Mouse (Mus musculus): Measurements from ENCODE around the gene Nt5c3b. TPM values are rescaled to one million over a fixed set of nuclear protein-coding genes. Genes with fewer than 3 reads are reported as not detected.

Nt5c3b gene
- polyA plus RNA-seq (2012) = 51.0 and 63.7 TPM in 2 replicates

DNA sequence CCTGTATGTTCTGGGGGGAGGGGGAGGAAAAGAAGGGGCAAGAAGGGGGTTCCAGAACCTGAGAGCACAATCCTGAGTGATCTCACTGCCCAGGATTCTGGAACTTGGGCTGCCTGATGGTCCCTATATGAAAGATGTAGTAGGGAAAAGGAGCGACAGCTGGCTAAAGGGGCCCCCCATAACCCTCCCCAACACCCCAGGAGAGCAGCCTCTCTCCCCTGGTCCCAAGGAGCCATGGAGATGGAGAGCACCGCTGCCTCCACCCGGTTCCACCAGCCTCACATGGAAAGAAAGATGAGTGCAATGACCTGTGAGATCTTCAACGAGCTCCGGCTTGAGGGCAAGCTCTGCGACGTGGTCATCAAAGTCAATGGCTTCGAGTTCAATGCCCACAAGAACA, at the start of gene Nt5c3b, which contains the start of gene Klhl10:
TSS of gene Nt5c3b (minus strand) at position 12 of the 400 bp plus-strand sequence.
TSS of gene Klhl10 (plus strand) at position 121 of the 400 bp plus-strand sequence.
- TF ChIP-seq GATA1 (IDR thresholded peaks at IDR 0.05; ENCODE audit: low read length) = no peak

DNA sequence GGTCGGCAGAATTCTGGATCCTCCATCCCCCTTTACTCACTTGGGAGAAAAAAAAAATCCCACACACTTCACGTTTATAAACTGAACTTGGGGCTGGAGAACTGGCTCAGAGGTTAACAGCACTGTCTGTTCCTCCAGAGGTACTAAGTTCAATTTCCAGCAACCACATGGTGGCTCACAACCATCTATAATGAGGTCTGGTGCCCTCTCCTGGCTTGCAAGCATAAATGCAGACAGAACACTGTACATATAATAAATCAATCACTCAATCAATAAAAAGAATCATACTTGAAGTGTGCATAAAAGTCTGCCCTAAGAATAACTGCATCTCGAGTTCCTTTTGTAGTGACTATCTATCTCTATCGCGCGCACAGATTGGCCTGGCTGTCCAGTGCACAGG, 49.3 kb upstream of the Nt5c3b start:
- TF ChIP-seq GATA1 (IDR thresholded peaks at IDR 0.05; ENCODE audit: low read length) = no peak

DNA sequence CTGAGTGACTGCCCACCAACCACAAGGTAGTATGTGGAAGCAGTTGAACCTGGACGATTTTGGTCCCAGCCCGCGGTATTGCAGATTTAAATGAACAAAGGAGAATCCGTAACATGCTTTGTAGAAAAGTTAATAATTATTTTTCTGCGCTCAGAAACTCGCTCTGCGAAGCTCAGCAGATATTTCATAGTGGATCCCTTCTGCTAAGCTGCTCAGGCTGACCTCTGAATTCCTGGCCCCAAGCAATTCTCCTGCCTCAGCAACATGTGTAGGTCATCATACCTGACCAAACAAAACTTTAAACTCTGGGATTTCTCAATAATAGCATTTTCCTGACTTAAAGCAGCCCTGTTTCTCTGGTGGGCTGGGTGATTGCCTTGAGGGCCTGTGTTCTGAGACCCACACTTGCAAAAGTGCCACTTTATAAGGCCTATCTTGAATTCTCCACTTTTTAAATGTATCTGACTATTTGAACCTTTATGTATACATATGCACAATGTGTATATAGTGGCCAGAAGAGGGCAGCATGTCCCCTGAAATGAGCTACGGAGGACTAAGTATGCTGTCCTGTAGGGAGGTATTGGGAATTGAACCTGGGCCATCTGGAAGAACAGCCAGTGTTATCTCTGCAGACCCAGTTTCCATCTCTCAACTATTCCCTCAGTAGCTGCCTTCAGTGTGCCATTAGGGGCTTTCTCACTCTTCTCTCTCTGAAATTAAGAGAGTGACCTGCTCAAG, 44.4 kb upstream of the Nt5c3b start:
- no peak for TF ChIP-seq GATA1 (IDR thresholded peaks at IDR 0.05; ENCODE audit: low read length)

- TF ChIP-seq GATA1 (IDR thresholded peaks at IDR 0.05; ENCODE audit: low read length) = no peak
Measured at GRCm38 (mm10) chr11:100484461-100484860, 42.9 kb upstream of the Nt5c3b start.

GRCm38 (mm10) chr11:100479152-100479551, 37.5 kb upstream of the Nt5c3b start:
- no peak for TF ChIP-seq GATA1 (IDR thresholded peaks at IDR 0.05; ENCODE audit: low read length)

DNA sequence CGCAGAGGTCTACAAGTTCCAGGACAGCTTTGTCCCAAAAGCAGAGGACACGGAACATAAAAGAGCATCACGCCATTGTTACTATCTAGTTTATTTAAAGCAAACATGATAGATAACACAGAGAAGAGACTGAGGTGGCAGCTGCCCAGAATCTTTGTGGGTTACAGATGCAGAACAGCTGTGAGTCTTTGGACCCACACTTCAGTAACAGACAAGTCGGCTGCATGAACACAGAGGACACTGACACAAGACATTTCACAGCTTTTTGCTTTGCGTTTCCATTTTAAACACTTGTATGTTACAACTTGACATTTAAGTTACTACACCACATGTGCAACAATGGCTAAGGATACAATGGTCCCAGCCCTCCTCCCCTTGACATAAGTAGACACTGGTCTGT, 34.7 kb upstream of the Nt5c3b start:
- TF ChIP-seq GATA1 (IDR thresholded peaks at IDR 0.05; ENCODE audit: low read length) = no peak

DNA sequence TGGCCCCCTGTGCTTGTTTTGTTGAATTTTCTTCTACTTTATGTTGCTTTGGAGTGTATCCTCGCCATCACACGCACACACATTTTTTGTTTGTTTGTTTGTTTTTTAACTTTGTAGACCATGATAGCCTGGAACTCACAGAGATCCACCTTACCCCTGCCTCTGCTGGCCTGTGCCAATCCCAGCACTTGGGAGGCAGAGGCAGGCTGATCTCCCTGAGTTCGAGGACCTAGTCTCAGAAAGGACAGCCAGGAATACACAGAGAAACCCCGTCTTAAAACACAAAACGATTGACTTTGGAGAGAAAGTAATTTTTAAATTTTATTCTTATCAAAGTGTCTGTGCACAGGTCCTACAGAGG, 31.3 kb upstream of the Nt5c3b start:
- no peak for TF ChIP-seq GATA1 (IDR thresholded peaks at IDR 0.05; ENCODE audit: low read length)

GRCm38 (mm10) chr11:100472197-100472934, 30.8 kb upstream of the Nt5c3b start, which contains the start of gene Klhl11:
Gene Klhl11, minus strand, starts transcription at chr11:100472741.
- no peak for TF ChIP-seq GATA1 (IDR thresholded peaks at IDR 0.05; ENCODE audit: low read length)

DNA sequence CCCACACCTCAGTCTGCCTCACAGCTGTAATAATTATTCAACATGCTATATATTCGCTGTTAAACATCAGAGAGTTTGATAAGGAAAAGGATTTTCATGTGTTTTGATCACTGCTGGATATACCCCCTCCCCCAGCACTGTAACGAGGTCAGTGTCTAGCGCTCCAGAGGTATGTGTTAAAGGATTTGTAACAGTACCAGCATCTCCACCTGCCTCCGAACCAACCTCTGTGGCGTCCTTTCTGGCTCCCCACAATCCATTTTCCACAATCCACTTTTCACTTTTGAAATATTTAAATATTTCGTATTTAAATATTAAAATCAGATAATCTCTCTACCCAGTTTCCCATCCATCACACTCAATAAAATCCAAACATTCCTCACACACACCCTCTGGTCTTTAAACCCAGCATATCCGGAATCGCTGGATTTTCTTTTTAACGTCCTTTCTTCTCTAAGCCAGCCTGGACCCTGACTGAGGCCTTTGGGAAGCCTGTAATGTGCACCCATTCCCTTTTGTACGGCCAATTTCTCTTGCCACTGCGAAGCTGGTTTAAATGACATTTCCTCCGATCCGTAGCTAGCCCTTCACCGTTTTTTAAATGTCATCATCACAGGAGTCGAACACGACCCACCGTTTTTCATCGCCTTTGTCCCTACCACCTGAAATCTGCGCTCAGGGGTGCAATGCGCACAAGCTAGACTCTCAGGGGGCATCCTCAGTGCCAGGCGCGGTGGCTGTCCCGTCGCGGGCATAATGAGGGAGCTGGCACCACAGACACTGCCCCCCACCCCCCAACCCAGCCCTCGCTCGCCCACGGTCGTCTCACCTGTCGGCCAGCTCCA, 30.0 kb upstream of the Nt5c3b start:
- no peak for TF ChIP-seq GATA1 (IDR thresholded peaks at IDR 0.05; ENCODE audit: low read length)

DNA sequence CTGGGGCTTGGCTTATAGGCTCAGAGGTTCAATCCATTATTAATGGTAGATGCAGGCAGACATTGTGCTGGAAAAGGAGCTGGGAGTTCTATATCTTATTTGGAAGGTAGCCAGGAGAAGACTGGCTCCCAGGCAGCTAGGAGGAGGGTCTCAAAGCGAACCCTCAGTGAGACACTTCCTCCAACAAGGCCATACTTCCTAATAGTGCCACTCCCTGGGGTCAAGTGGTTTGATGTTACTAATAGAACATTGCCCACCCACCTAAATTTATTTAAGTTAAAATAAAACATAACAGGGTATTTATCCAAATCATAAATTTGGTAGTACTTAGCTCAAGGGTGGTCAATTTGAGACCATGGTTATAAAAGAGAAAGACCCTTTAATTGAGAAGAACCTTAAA, 24.2 kb upstream of the Nt5c3b start:
- no peak for TF ChIP-seq GATA1 (IDR thresholded peaks at IDR 0.05; ENCODE audit: low read length)

DNA sequence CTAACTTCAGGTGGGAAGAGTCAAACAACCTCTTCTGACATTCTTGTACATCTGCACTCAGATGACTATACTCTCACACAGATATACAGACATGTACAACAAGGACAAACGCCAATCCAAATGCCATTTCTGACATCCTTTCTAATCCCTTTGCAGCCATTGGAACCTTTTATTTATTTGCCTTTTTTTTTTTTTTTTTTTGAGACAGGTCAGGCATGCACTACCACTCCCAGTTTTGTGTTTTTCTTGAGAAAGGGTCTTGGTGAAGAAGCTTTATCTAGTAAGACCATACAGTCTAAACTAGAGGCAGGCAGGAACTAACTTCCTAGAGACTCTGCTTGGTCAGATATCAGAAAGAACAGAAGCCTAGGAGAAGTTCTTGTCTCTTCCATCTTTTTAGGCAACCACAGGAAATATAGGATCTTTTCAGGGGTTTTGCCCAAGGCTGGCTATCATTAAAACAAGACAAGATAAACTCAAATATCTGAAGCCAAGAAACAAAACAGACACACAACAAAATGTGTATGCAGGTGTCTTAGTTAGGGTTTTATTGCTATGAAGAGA, 23.7 kb upstream of the Nt5c3b start:
- peak; percentile 80 for TF ChIP-seq GATA1 (IDR thresholded peaks at IDR 0.05; ENCODE audit: low read length)

DNA sequence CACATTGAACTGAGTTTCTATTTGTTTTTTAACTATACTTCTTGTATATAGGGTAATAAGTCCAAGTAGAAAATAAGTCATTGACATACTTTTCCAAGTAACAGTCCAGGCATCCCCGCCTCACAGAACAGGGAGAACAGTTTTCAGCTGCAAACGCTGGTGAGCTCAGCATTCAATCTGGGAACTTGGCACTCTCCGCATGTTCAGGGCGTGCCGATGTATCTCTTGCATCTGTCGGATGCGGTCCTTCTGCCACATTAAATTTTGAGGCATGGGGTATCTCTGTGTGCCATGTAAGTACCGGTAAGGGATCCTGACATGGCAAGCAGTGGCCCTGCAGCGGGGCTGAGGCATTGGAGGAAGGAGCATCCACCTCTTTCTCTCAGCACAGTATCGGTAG, 21.1 kb upstream of the Nt5c3b start:
- TF ChIP-seq GATA1 (IDR thresholded peaks at IDR 0.05; ENCODE audit: low read length) = no peak

GRCm38 (mm10) chr11:100457711-100458110, 16.1 kb upstream of the Nt5c3b start:
- no peak for TF ChIP-seq GATA1 (IDR thresholded peaks at IDR 0.05; ENCODE audit: low read length)

DNA sequence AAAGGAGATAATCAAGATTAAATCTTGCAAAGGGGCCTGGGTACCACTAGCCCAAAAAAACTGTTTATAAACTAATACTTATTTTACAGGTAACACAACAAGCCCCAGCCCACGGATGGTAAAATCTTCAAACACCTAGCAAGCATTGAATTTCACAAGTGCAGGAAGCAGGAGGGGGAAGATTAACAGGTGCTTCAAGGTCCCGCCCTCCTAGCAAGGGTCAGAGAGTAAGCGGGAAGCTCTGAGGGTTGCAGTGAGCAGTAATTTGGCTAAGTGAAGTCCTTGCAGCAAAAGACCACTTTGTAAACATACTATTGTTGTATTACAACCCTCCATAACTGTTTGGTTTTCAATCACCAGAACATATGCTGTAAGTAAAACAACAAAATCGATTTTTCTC, 15.6 kb upstream of the Nt5c3b start:
- TF ChIP-seq GATA1 (IDR thresholded peaks at IDR 0.05; ENCODE audit: low read length) = no peak

DNA sequence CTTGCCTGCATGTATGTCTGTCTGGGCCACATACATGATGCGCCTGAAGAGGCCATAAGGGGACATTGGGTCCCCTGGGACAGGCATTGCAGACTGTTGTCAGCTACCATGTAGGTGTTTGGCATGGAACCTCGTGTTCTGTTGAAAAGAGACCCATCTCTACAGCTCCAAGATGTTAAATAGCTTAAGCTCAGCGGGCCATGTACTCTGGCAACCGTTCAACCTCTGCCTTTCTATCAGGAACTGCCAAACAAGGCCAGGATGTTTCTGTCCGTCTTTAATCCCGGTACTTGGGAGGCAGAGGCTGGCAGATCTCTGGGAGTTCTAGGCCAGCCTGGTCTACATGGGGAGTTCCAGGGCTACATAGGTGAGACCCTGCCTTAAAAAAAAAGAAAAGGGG, 1.0 kb upstream of the Nt5c3b start:
- no peak for TF ChIP-seq GATA1 (IDR thresholded peaks at IDR 0.05; ENCODE audit: low read length)
